Mouse (Mus musculus): Measurements from ENCODE around the gene Gm13285.
"Not testable (repeated sequence)": the region's sequence is repeated elsewhere in the genome, so short reads cannot be mapped to it uniquely, and the experiment has no call there.

GRCm38 (mm10) chr4:88759610-88760268 lies 39.7 kb upstream of the Gm13285 start, which contains the start of gene Gm13283:
- TF ChIP-seq CTCF (IDR thresholded peaks at IDR 0.05; ENCODE audit: low read depth, low read length); POLR2A (IDR thresholded peaks at IDR 0.05; ENCODE audit: insufficient read depth, low read length): not testable (repeated sequence)
